8 mouse cellular contexts compared by ENCODE assay signal in the genomic region with DNA sequence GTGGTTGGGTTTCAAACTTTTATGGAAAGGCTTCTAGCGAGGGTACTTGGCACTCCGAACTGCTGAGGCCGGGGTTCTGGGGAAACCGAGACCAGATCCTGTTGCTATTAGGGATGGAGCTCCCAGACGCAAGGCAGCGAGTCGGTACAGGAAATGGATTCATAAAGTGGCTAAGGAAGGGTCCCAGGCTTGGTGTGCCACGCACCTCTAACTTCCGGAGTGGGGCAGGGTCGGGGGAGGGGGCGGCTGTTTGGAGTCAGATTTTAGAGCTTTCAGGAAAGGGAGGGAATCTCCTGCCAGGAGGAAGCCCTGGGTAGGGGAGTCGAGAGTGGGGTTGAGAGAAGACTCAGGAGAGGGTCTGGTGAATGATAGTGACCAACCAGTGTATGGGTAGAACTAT. TPM values are rescaled to one million over a fixed set of nuclear protein-coding genes. Genes with fewer than 3 reads are reported as not detected.
DNase-seq lines count a peak whose midpoint lies in the region; ATAC-seq lines count a peak whose summit lies in the region.

No protein-coding gene starts in this region.

- H3K4me1 ChIP-seq in heart, embryonic 15.5 days (replicated peaks) = peaks cover 39% of the 10 kb centered on the region
- H3K4me1 ChIP-seq in intestine, embryonic 15.5 days (replicated peaks) = peaks cover 27% of the 10 kb centered on the region
- H3K4me1 ChIP-seq in neural tube, embryonic 13.5 days (replicated peaks) = peaks cover 42% of the 10 kb centered on the region

- H3K36me3 ChIP-seq in heart, embryonic 15.5 days = peaks cover 29% of the 10 kb centered on the region
- peaks cover 14% of the 10 kb centered on the region for H3K36me3 ChIP-seq in intestine, embryonic 15.5 days
- peaks cover 23% of the 10 kb centered on the region for H3K36me3 ChIP-seq in neural tube, embryonic 13.5 days

- peak overlapping the region; percentile 70 for H3K4me3 ChIP-seq in heart, embryonic 15.5 days
- H3K4me3 ChIP-seq in intestine, embryonic 15.5 days (replicated peaks) = peak overlapping the region; percentile 85
- peak overlapping the region; percentile 60 for H3K4me3 ChIP-seq in neural tube, embryonic 13.5 days

- H3K27me3 ChIP-seq in heart, embryonic 15.5 days = no peaks in the 10 kb centered on the region
- no peaks in the 10 kb centered on the region for H3K27me3 ChIP-seq in intestine, embryonic 15.5 days (replicated peaks)
- H3K27me3 ChIP-seq in neural tube, embryonic 13.5 days = no peaks in the 10 kb centered on the region

- WGBS in heart, embryonic 15.5 days = under 1% methylated on average over 12 of the region's 12 CpGs
- 1% methylated on average over 12 of the region's 12 CpGs for WGBS in intestine, embryonic 15.5 days
- WGBS in neural tube, embryonic 13.5 days = 1% methylated on average over 12 of the region's 12 CpGs

- no peaks in the 10 kb centered on the region for H3K9me3 ChIP-seq in heart, embryonic 15.5 days (replicated peaks)
- H3K9me3 ChIP-seq in intestine, embryonic 15.5 days = no peaks in the 10 kb centered on the region
- no peaks in the 10 kb centered on the region for H3K9me3 ChIP-seq in neural tube, embryonic 13.5 days

- H3K27ac ChIP-seq in heart, embryonic 15.5 days = peak overlapping the region; percentile 76; the same call in 1 of the 2 replicates
- peak overlapping the region; percentile 90 for H3K27ac ChIP-seq in intestine, embryonic 15.5 days
- H3K27ac ChIP-seq in neural tube, embryonic 13.5 days (replicated peaks) = no peak overlapping the region

- ATAC-seq in heart, embryonic 15.5 days (replicated peaks; ENCODE audit: insufficient number of reproducible peaks, insufficient read depth, low FRiP score, low read depth) = no peak
- no peak for ATAC-seq in intestine, embryonic 15.5 days
- ATAC-seq in neural tube, embryonic 13.5 days (ENCODE audit: low read depth) = no peak

- DNase-seq in heart, adult 18-20 months = no peak
- DNase-seq in embryo, embryonic 10 days (ENCODE audit: low spot score) = peak; percentile 24
- DNase-seq in gastrocnemius, postnatal 4 days (ENCODE audit: low spot score in 2 of 2) = no peak
- no peak for DNase-seq in left cerebral cortex, adult 8-10 months (ENCODE audit: low spot score in 2 of 2)
- DNase-seq in layer of hippocampus, adult 11-12 months (ENCODE audit: low spot score) = no peak

- H3K9ac ChIP-seq in heart, embryonic 15.5 days = peak overlapping the region; percentile 67
- H3K9ac ChIP-seq in intestine, embryonic 15.5 days = peak overlapping the region; percentile 63
- peak overlapping the region; percentile 61 for H3K9ac ChIP-seq in neural tube, embryonic 13.5 days

- H3K4me2 ChIP-seq in heart, embryonic 15.5 days = peak overlapping the region; percentile 84
- peak overlapping the region; percentile 92 for H3K4me2 ChIP-seq in intestine, embryonic 15.5 days (replicated peaks)
- peak overlapping the region; percentile 99 for H3K4me2 ChIP-seq in neural tube, embryonic 13.5 days

RNA-seq across cellular contexts. Expression of gene Plk1, which starts 0.8 kb away (rescaled TPM):
- 74.9 and 93.3 TPM in 2 replicates for polyA plus RNA-seq in heart, embryonic 15.5 days (2015; fragmentation: Nextera tagmentation; extraction: Ambion mirVana)
- total RNA-seq in heart, adult 18-20 months (2021) = under 1 TPM; 0.41 to 0.94 TPM
- 113 and 122 TPM in 2 replicates for polyA plus RNA-seq in intestine, embryonic 15.5 days (2015; fragmentation: Nextera tagmentation; extraction: Ambion mirVana)
- 23.5 and 27.4 TPM in 2 replicates for polyA plus RNA-seq in neural tube, embryonic 13.5 days (2015; fragmentation: Nextera tagmentation; extraction: Ambion mirVana)
- total RNA-seq in gastrocnemius, postnatal 4 days (2021) = 10 to 100 TPM; 15.1 to 18.8 TPM
- total RNA-seq in left cerebral cortex, adult 8-10 months (2022) = 1 to 10 TPM; 1.4 to 2.0 (median 1.7) TPM

RNA-seq across cellular contexts. Expression of gene Ern2, which starts 26.0 kb away (rescaled TPM):
- polyA plus RNA-seq in heart, embryonic 15.5 days (2015; fragmentation: Nextera tagmentation; extraction: Ambion mirVana) = 0.06 and 0.24 TPM in 2 replicates
- total RNA-seq in heart, adult 18-20 months (2021) = not detected
- polyA plus RNA-seq in intestine, embryonic 15.5 days (2015; fragmentation: Nextera tagmentation; extraction: Ambion mirVana) = 4.8 and 6.2 TPM in 2 replicates
- 0.68 and 1.0 TPM in 2 replicates for polyA plus RNA-seq in neural tube, embryonic 13.5 days (2015; fragmentation: Nextera tagmentation; extraction: Ambion mirVana)
- total RNA-seq in gastrocnemius, postnatal 4 days (2021) = not detected
- total RNA-seq in left cerebral cortex, adult 8-10 months (2022) = under 1 TPM; 0.33 to 0.87 (median 0.71) TPM

RNA-seq across cellular contexts. Expression of gene Dctn5, which starts 27.2 kb away (rescaled TPM):
- polyA plus RNA-seq in heart, embryonic 15.5 days (2015; fragmentation: Nextera tagmentation; extraction: Ambion mirVana) = 64.9 and 78.5 TPM in 2 replicates
- 10 to 100 TPM; 26.4 to 28.3 TPM for total RNA-seq in heart, adult 18-20 months (2021)
- 112 and 121 TPM in 2 replicates for polyA plus RNA-seq in intestine, embryonic 15.5 days (2015; fragmentation: Nextera tagmentation; extraction: Ambion mirVana)
- 162 and 168 TPM in 2 replicates for polyA plus RNA-seq in neural tube, embryonic 13.5 days (2015; fragmentation: Nextera tagmentation; extraction: Ambion mirVana)
- 10 to 100 TPM; 51.9 to 52.1 TPM for total RNA-seq in gastrocnemius, postnatal 4 days (2021)
- total RNA-seq in left cerebral cortex, adult 8-10 months (2022) = 100 to 1,000 TPM in 2 of 4 experiments, 10 to 100 TPM in 2; 96.3 to 105 (median 100) TPM

RNA-seq across cellular contexts. Expression of gene Palb2, which starts 27.3 kb away (rescaled TPM):
- polyA plus RNA-seq in heart, embryonic 15.5 days (2015; fragmentation: Nextera tagmentation; extraction: Ambion mirVana) = 7.5 and 9.7 TPM in 2 replicates
- under 1 TPM; 0.92 to 0.95 TPM for total RNA-seq in heart, adult 18-20 months (2021)
- 12.2 and 14.4 TPM in 2 replicates for polyA plus RNA-seq in intestine, embryonic 15.5 days (2015; fragmentation: Nextera tagmentation; extraction: Ambion mirVana)
- polyA plus RNA-seq in neural tube, embryonic 13.5 days (2015; fragmentation: Nextera tagmentation; extraction: Ambion mirVana) = 6.5 and 6.7 TPM in 2 replicates
- total RNA-seq in gastrocnemius, postnatal 4 days (2021) = 1 to 10 TPM; 2.0 to 2.4 TPM
- 1 to 10 TPM; 1.8 to 2.3 (median 2.0) TPM for total RNA-seq in left cerebral cortex, adult 8-10 months (2022)

RNA-seq across cellular contexts. Expression of gene Ndufab1, which starts 58.4 kb away (rescaled TPM):
- polyA plus RNA-seq in heart, embryonic 15.5 days (2015; fragmentation: Nextera tagmentation; extraction: Ambion mirVana) = 1,227 and 1,553 TPM in 2 replicates
- 1,000 to 10,000 TPM; 1,776 to 1,815 TPM for total RNA-seq in heart, adult 18-20 months (2021)
- 907 and 931 TPM in 2 replicates for polyA plus RNA-seq in intestine, embryonic 15.5 days (2015; fragmentation: Nextera tagmentation; extraction: Ambion mirVana)
- polyA plus RNA-seq in neural tube, embryonic 13.5 days (2015; fragmentation: Nextera tagmentation; extraction: Ambion mirVana) = 715 and 766 TPM in 2 replicates
- total RNA-seq in gastrocnemius, postnatal 4 days (2021) = 100 to 1,000 TPM; 476 to 560 TPM
- total RNA-seq in left cerebral cortex, adult 8-10 months (2022) = 100 to 1,000 TPM; 243 to 272 (median 259) TPM

Comparison
In these comparisons a context has a peak if more than half of its experiments do, and no peak if none do; other contexts are left out.
1. RNA of gene Plk1, which starts 0.8 kb away (total RNA-seq): 15.1 to 18.8 TPM in gastrocnemius, postnatal 4 days; 1.4 to 2.0 TPM in left cerebral cortex, adult 8-10 months and 0.41 to 0.94 TPM in heart, adult 18-20 months; every median in the first group is over 4 times any median in the second.
2. Peak in every context shown above with its lines, with median percentiles within 50 percentile points of each other: H3K4me2 ChIP-seq, H3K4me3 ChIP-seq and H3K9ac ChIP-seq.